Mouse (Mus musculus) ES-E14 (cell line): Measurements from ENCODE around the gene Adck1. TPM values are rescaled to one million over a fixed set of nuclear protein-coding genes. Genes with fewer than 3 reads are reported as not detected.
"Not testable (repeated sequence)": the region's sequence is repeated elsewhere in the genome, so short reads cannot be mapped to it uniquely, and the experiment has no call there.

Experiments used
- DNase-seq: peaks from one replicate; pipeline ENCODE4 v3.0.0-alpha.2; 2013; ENCODE audit warnings: low read depth, low spot score
- H3K27ac ChIP-seq: 2 replicates; pipeline ENCODE4 v1.5.1; 2012; ENCODE audit warnings: low read depth, mild to moderate bottlenecking, low read length, moderate library complexity, mixed read lengths; ENCODE audit not compliant: poor library complexity, insufficient read depth, severe bottlenecking
- H3K36me3 ChIP-seq: 2 replicates; pipeline ENCODE4 v1.6.1; 2012; ENCODE audit warnings: mild to moderate bottlenecking, low read length, moderate library complexity, mixed read lengths; ENCODE audit not compliant: control insufficient read depth, poor library complexity, insufficient read depth, severe bottlenecking
- H3K4me1 ChIP-seq, 2 experiments: fragments of 150-350 bp in 1 of 2; sonication (generic) in 1 of 2; 2 replicates each; pipeline ENCODE4 v1.6.1; 2012; ENCODE audit warnings: low read length in 2 of 2, mild to moderate bottlenecking in 1 of 2, mixed read lengths in 1 of 2; ENCODE audit not compliant: control insufficient read depth in 2 of 2, insufficient read depth in 2 of 2, poor library complexity in 1 of 2
- H3K4me3 ChIP-seq, 2 experiments: fragments of 150-350 bp in 1 of 2; sonication (generic) in 1 of 2; 2 replicates each; pipeline ENCODE4 v1.5.1; 2012; ENCODE audit warnings: low read length in 2 of 2, low read depth in 1 of 2, mild to moderate bottlenecking in 1 of 2, mixed read lengths in 1 of 2; ENCODE audit not compliant: insufficient read depth in 1 of 2, poor library complexity in 1 of 2, severe bottlenecking in 1 of 2
- H3K9ac ChIP-seq: 2 replicates; pipeline ENCODE4 v1.6.1; 2012; ENCODE audit warnings: low read depth, mild to moderate bottlenecking, low read length, mixed read lengths; ENCODE audit not compliant: poor library complexity, insufficient read depth, severe bottlenecking
- H3K9me3 ChIP-seq: fragments of 150-350 bp; sonication (generic); 2 replicates; pipeline ENCODE4 v1.6.1; 2012; ENCODE audit warnings: low read depth, mild to moderate bottlenecking, low read length; ENCODE audit not compliant: control insufficient read depth, insufficient read depth
- CHD2 ChIP-seq: IDR thresholded peaks from 2 replicates; pipeline ENCODE4 v1.6.1; 2014; ENCODE audit warnings: mild to moderate bottlenecking, low read depth, low read length, inconsistent platforms
- HCFC1 ChIP-seq: IDR thresholded peaks from 2 replicates; pipeline ENCODE4 v1.6.1; 2012; ENCODE audit warnings: low read length, inconsistent platforms, borderline replicate concordance; ENCODE audit not compliant: insufficient read depth
- MAFK ChIP-seq: IDR thresholded peaks from 2 replicates; pipeline ENCODE4 v1.6.1; 2014; ENCODE audit warnings: mild to moderate bottlenecking, low read depth, low read length, inconsistent platforms; ENCODE audit not compliant: insufficient read depth
- ZC3H11A ChIP-seq: IDR thresholded peaks from 2 replicates; pipeline ENCODE4 v1.6.1; 2012; ENCODE audit warnings: low read depth, mild to moderate bottlenecking, inconsistent platforms, low read length, borderline replicate concordance
- ZNF384 ChIP-seq: IDR thresholded peaks from 2 replicates; pipeline ENCODE4 v1.6.1; 2012; ENCODE audit warnings: low read depth, low read length, inconsistent platforms
- in situ Hi-C, 2 experiments: fragments of 600-800 bp; cut with MboI; formaldehyde crosslinking; loops; one replicate each; pipeline ENCODE4 v1.15.1; 2025; ENCODE audit warnings: low sequenced_read_pairs in 2 of 2, inconsistent platforms in 1 of 2; ENCODE audit not compliant: unreplicated experiment in 2 of 2
- total RNA-seq: library from RNA; depleted of rRNA; stranded (reverse); fragments of 300-350 nt; gene quantifications from 2 replicates; pipeline ENCODE4 v1.2.3, GENCODE M21; 2012

Adck1 gene
- total RNA-seq, 1 experiment, result 16.3 TPM

DNA sequence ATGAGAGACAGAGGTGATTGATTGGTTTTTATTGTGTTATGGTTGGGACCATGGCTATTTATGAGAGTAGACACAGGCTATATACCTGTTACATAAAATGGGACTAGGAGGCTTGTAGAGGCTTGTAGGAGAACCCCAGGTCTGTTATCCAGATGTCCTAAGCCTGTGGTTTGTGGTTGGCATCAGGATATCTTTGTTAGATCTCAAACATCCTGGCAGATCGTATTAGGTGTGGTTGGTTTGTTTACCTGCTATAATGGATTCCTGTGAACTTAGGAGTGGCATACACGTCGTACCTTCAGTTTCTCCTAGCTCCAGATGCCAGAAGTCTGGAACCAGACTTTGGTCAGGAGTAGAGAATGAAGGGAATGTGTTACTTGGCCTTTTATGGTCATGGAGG lies 106.9 kb downstream of the Adck1 start:
- no peak for DNase-seq
- TF ChIP-seq HCFC1 (no peak), ZNF384 (no peak)
- H3K4me3 ChIP-seq, result no peak overlapping the region
- no peak overlapping the region for H3K27ac ChIP-seq
- no peak overlapping the region for H3K9ac ChIP-seq
- H3K9me3 ChIP-seq, result no peaks in the 10 kb centered on the region
- H3K36me3 ChIP-seq, result no peaks in the 10 kb centered on the region
- in situ Hi-C loops, result no loop called here
- no peaks in the 10 kb centered on the region for H3K4me1 ChIP-seq

DNA sequence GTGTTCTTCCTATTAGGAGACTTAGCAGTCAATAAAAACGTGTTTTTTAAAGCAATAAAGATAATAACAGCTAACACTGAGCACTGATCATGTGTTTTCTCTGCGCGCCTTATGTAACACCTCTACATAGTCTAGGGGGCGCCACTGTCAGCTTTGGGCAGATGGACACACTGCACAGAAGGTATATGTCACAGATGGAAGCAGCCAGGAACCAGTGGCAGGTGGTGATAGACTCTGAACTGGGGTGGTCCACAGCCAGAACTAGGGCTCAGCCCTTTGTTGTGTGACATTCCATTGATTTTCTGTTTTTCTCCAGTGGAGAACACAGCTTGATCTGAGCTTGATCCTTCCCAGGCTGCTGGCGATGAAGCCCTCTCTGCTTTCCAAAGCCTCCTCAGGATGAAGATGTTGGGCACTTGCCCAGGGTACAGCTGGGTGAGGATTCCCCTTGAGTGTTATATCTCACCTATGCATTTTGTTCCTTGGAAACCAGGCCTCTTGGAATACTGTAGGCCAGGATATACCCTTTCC lies 107.6 kb downstream of the Adck1 start:
- Histone ChIP-seq H3K36me3 (no peaks in the 10 kb centered on the region), H3K27ac (no peak overlapping the region), H3K9me3 (no peaks in the 10 kb centered on the region), H3K9ac (no peak overlapping the region), H3K4me3 (no peak overlapping the region), H3K4me1 (no peaks in the 10 kb centered on the region)
- no peak for TF ChIP-seq ZNF384
- no peak for TF ChIP-seq MAFK
- no peak for TF ChIP-seq HCFC1
- in situ Hi-C loops, result no loop called here
- DNase-seq, result no peak

DNA sequence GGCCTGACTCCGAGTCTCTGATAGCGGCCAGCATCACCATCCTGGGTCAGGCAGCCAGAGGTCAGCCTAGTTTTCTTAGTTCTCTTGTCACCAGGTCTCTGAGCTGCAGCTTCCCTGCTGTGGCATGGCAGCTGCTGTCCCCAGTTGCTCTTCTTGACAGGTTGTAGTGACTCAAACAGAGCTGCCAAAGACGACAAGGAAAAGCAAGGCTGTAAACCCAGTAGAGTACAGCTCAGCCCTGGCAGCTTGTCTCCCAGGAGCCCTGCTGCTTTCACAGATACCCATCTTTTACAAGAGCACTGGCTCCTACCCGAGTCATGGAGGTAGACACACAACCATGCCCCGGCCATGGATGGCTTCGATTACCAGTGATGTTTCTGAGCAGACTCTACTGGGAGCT lies 108.3 kb downstream of the Adck1 start:
- no peak overlapping the region for H3K27ac ChIP-seq
- no peak for DNase-seq
- H3K4me3 ChIP-seq, result no peak overlapping the region
- in situ Hi-C loops, result no loop called here
- no peaks in the 10 kb centered on the region for H3K4me1 ChIP-seq
- TF ChIP-seq MAFK (no peak), ZC3H11A (no peak), ZNF384 (no peak), HCFC1 (no peak), CHD2 (no peak)
- no peaks in the 10 kb centered on the region for H3K9me3 ChIP-seq
- H3K9ac ChIP-seq, result no peak overlapping the region
- no peaks in the 10 kb centered on the region for H3K36me3 ChIP-seq

DNA sequence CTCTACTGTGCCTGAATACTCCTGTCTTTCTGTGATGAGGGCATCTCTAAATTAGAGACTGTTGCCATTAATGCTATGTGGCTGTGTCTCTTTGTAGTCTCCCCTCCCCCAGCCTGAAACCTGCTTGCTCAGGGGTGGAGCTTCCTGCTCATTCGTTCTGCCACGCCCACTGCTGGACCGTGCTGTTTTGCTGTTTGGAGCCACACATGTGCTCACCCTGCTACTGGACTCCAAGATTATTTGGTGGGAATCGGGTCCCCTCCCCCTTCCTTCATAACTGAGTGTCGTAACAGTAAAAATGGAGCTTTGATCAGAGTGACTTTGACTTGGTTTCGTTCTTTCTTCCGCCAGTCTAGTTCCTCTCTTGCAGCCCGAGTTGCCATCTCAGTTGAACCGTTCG lies 111.5 kb downstream of the Adck1 start:
- H3K9ac ChIP-seq, H3K27ac ChIP-seq, H3K4me1 ChIP-seq, H3K36me3 ChIP-seq, DNase-seq, H3K4me3 ChIP-seq, in situ Hi-C loops, H3K9me3 ChIP-seq: not testable (repeated sequence)

DNA sequence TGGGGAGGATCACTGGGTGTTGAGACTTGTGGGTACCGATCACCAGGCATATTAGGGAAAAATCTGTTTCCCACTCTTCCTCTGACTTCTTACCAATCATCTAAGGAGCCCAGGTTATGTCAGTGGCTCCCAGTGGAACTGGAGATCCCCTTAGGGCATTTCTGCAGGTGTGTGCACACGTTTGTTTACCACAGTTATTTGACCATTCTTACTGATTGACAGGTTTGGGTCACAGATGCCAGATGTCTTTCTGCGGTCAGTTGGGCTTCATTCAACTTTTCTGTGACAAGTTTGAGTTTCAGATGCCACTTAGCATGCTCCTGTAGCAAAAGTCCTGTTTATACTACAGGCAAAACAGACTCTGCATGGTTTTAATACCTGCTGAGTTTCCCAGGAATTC lies 112.5 kb downstream of the Adck1 start:
- Histone ChIP-seq H3K9ac (no peak overlapping the region), H3K36me3 (no peaks in the 10 kb centered on the region), H3K27ac (no peak overlapping the region), H3K4me1 (no peaks in the 10 kb centered on the region), H3K4me3 (no peak overlapping the region), H3K9me3 (no peaks in the 10 kb centered on the region)
- no peak for TF ChIP-seq MAFK
- no peak for TF ChIP-seq CHD2
- TF ChIP-seq HCFC1, result no peak
- no peak for TF ChIP-seq ZNF384
- no peak for TF ChIP-seq ZC3H11A
- no peak for DNase-seq
- in situ Hi-C loops, result no loop called here
